Mouse (Mus musculus): ENCODE results near the gene Pde4b. TPM values are rescaled to one million over a fixed set of nuclear protein-coding genes. Genes with fewer than 3 reads are reported as not detected.

The Pde4b gene
- polyA plus RNA-seq, 1 experiment from 2014 or later = 9.6 TPM

DNA sequence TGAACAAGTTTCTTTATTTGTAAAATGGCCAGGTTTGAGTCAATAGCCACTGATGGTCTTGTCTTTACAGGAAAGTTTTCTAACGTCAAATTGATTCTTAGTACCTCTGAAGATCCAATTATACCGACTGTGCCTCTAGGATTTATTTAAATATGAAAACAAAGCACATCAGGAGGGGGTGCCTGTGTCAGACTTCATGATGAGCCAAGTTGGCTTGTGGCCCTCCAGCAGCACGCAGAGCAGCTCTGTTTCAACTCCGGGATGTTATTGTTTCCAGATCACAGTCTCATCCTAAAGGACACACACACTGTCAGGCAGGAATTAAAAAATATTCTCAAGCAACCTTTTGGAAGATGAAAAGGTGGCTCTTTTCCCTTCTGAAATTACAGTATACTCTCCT lies 326.5 kb downstream of the Pde4b start:
- H3K9me3 ChIP-seq = no peaks in the 10 kb centered on the region
- no peak overlapping the region for H3K27ac ChIP-seq
- WGBS = 31% methylated on average over 4 of the region's 4 CpGs
- H3K27me3 ChIP-seq = no peaks in the 10 kb centered on the region
- ATAC-seq (ENCODE audit: insufficient number of reproducible peaks, insufficient read depth, low FRiP score, low TSS enrichment, low read depth) = no peak
- H3K4me1 ChIP-seq = no peaks in the 10 kb centered on the region; the same call in 1 of the 2 replicates
- no peak overlapping the region for H3K4me3 ChIP-seq
- H3K9ac ChIP-seq = no peak overlapping the region
- no peaks in the 10 kb centered on the region for H3K36me3 ChIP-seq
- no peak overlapping the region for H3K4me2 ChIP-seq

GRCm38 (mm10) chr4:102414610-102415009 lies 327.3 kb downstream of the Pde4b start:
- no peak for ATAC-seq (ENCODE audit: insufficient number of reproducible peaks, insufficient read depth, low FRiP score, low TSS enrichment, low read depth)
- 82% methylated on average over 4 of the region's 4 CpGs for WGBS

DNA sequence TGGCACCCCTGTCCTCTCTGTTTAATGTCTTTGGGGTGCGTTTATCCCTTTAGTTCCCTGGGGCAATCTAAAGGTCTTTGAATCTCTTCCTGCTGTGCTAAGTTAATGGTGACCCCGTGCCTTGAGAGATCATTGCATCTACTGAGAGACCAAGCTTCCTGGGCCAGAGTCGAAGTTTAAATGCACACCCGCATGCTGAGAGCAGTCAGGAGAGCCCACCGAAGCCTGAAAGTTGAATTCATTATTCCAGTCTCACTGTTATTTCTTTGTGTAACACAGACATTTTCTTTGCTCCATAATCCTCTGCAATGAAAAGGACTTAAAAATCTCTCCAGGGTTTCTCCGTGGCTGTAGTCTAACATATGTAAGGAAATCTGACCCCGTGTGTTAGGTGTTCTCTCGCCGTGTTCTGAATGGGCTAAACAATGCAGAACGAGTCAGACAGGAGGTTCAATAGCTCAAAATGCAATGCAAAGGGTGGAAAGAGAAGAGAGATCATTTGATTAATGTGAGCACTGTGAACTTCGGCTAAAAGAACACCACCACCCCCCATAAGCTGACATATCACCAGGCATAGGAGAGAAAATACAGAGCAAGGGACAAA lies 333.6 kb downstream of the Pde4b start:
- no peaks in the 10 kb centered on the region for H3K9me3 ChIP-seq
- peak overlapping the region; percentile 45 for H3K27ac ChIP-seq
- H3K27me3 ChIP-seq = no peaks in the 10 kb centered on the region
- H3K9ac ChIP-seq = no peak overlapping the region
- no peak for ATAC-seq (ENCODE audit: insufficient number of reproducible peaks, insufficient read depth, low FRiP score, low TSS enrichment, low read depth)
- H3K4me3 ChIP-seq = peak overlapping the region; percentile 19; the same call in 1 of the 2 replicates
- peaks cover 15% of the 10 kb centered on the region; the same call in 1 of the 2 replicates for H3K4me1 ChIP-seq
- H3K36me3 ChIP-seq = no peaks in the 10 kb centered on the region
- WGBS = 27% methylated on average over 11 of the region's 11 CpGs
- peak overlapping the region; percentile 47 for H3K4me2 ChIP-seq

More at GRCm38 (mm10) chr4:102414610-102415009, 327.3 kb downstream of the Pde4b start:
- H3K4me2 ChIP-seq = no peak overlapping the region
- no peaks in the 10 kb centered on the region for H3K36me3 ChIP-seq
- no peaks in the 10 kb centered on the region for H3K27me3 ChIP-seq
- no peaks in the 10 kb centered on the region; the same call in 1 of the 2 replicates for H3K4me1 ChIP-seq
- H3K27ac ChIP-seq = no peak overlapping the region
- no peaks in the 10 kb centered on the region for H3K9me3 ChIP-seq
- H3K4me3 ChIP-seq = no peak overlapping the region
- no peak overlapping the region for H3K9ac ChIP-seq

- H3K4me1 ChIP-seq = peaks cover 15% of the 10 kb centered on the region; the same call in 1 of the 2 replicates
- no peak for ATAC-seq (ENCODE audit: insufficient number of reproducible peaks, insufficient read depth, low FRiP score, low TSS enrichment, low read depth)
- H3K27me3 ChIP-seq = no peaks in the 10 kb centered on the region
- WGBS = 58% methylated on average over 18 of the region's 18 CpGs
- H3K27ac ChIP-seq = peak overlapping the region; percentile 45
- H3K36me3 ChIP-seq = no peaks in the 10 kb centered on the region
- H3K9me3 ChIP-seq = no peaks in the 10 kb centered on the region
- H3K4me2 ChIP-seq = peak overlapping the region; percentile 47
- H3K4me3 ChIP-seq = peak overlapping the region; percentile 19; the same call in 1 of the 2 replicates
- H3K9ac ChIP-seq = no peak overlapping the region
Measured at GRCm38 (mm10) chr4:102421398-102421859, 334.1 kb downstream of the Pde4b start.

GRCm38 (mm10) chr4:102424104-102424503 lies 336.8 kb downstream of the Pde4b start:
- H3K4me3 ChIP-seq = no peak overlapping the region
- no peak overlapping the region for H3K4me2 ChIP-seq
- no peaks in the 10 kb centered on the region for H3K36me3 ChIP-seq
- no peaks in the 10 kb centered on the region for H3K9me3 ChIP-seq
- H3K27ac ChIP-seq = no peak overlapping the region
- peaks cover 15% of the 10 kb centered on the region; the same call in 1 of the 2 replicates for H3K4me1 ChIP-seq
- no peak for ATAC-seq (ENCODE audit: insufficient number of reproducible peaks, insufficient read depth, low FRiP score, low TSS enrichment, low read depth)
- 91% methylated on average over 3 of the region's 3 CpGs for WGBS
- no peaks in the 10 kb centered on the region for H3K27me3 ChIP-seq
- no peak overlapping the region for H3K9ac ChIP-seq

DNA sequence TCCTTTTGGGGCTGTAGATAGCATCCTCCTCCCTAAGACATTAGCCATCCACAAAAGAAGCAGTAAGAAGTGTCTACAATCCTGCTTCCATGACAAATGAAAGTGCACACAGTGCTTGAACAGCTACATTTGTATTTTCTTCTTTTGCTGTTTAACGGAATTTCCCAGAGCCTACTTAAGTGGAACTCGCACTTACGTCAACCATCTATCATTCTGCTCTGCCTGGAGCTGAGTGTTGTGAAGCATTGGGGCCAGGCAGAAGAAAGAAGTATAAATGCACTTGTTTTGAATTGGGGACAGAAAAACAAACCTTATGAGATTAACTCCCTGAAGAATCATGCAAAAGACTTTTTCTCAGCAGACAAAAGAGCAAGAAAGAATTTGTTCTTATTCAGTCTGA lies 338.1 kb downstream of the Pde4b start:
- no peaks in the 10 kb centered on the region for H3K27me3 ChIP-seq
- no peak overlapping the region for H3K27ac ChIP-seq
- peaks cover 23% of the 10 kb centered on the region for H3K4me1 ChIP-seq
- no peak for ATAC-seq (ENCODE audit: insufficient number of reproducible peaks, insufficient read depth, low FRiP score, low TSS enrichment, low read depth)
- H3K9ac ChIP-seq = no peak overlapping the region
- WGBS = 83% methylated on average over 3 of the region's 3 CpGs
- no peaks in the 10 kb centered on the region for H3K9me3 ChIP-seq
- H3K4me3 ChIP-seq = no peak overlapping the region
- no peaks in the 10 kb centered on the region for H3K36me3 ChIP-seq
- no peak overlapping the region for H3K4me2 ChIP-seq

DNA sequence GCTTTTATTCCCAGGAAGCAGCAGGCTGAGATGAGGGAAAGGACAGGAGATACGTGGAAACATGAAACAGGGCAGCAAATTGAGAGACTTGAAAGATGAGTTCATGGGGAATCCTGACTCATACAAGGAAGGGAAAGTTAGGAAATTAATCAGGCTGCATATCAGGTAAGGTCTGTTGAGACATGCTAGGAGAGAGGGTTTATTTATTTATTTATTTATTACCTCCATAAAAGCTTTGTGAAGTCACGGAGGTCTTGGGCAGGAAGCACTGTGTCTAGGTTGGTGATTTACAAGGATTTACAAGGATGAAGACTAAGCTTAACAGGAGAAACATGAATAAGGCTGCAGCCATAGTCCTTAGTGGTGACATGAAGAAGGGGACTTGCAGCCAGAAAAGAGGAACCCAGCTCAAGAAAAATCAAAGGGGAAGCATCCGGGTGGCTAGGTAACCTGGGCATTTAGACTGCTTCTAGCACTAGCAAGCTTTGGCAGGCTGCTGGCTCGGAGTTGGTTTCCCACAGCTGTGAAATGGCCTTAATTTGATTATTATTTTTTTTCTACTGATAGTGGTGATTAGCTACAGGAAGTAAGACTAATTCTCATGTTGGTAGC lies 342.5 kb downstream of the Pde4b start:
- H3K9me3 ChIP-seq = no peaks in the 10 kb centered on the region
- no peak overlapping the region for H3K9ac ChIP-seq
- no peak overlapping the region for H3K4me3 ChIP-seq
- no peak overlapping the region for H3K27ac ChIP-seq
- no peak for ATAC-seq (ENCODE audit: insufficient number of reproducible peaks, insufficient read depth, low FRiP score, low TSS enrichment, low read depth)
- WGBS = 43% methylated on average over 4 of the region's 4 CpGs
- peaks cover 20% of the 10 kb centered on the region for H3K4me1 ChIP-seq
- H3K36me3 ChIP-seq = no peaks in the 10 kb centered on the region
- H3K27me3 ChIP-seq = no peaks in the 10 kb centered on the region
- no peak overlapping the region for H3K4me2 ChIP-seq

DNA sequence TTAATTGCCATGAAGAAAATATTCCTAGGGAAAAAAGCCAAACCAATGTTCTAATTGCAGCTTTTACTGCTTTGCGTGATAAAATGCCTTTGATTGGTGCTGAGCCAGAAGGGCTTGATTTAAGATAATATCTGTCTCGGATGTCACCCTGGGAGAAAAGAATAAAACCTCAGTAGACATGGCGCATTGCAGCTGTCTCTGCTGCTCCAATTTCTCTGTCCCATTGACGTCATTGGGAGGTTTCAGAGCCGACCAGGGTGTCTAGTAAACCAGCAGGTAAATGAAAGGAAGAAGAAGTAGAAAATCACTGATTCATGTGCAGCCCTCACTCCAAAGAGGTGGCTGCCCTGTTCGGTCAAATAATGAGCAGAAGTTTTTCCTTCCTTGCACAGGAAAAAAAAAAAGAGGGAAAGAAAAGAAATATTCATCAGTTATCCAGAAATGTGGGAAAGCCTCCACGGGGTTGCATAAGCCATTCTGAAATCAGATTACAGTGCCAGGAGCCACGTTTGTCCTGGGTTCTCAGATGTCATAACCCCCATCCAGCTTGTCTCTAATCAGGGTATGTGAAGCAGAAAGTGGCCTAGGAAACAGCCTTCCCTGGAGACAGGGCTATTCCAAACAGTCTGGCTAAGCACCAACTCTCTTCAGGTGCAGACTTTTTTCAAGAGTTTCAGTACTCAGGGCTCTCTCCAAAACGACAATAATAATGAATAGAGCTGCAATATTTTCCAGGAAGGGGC lies 344.9 kb downstream of the Pde4b start:
- H3K4me2 ChIP-seq = peak overlapping the region; percentile 30
- ATAC-seq (ENCODE audit: insufficient number of reproducible peaks, insufficient read depth, low FRiP score, low TSS enrichment, low read depth) = no peak
- H3K4me3 ChIP-seq = no peak overlapping the region
- H3K27me3 ChIP-seq = no peaks in the 10 kb centered on the region
- H3K27ac ChIP-seq = peak overlapping the region; percentile 28
- H3K36me3 ChIP-seq = no peaks in the 10 kb centered on the region
- WGBS = 11% methylated on average over 9 of the region's 9 CpGs
- H3K4me1 ChIP-seq = peaks cover 20% of the 10 kb centered on the region
- H3K9ac ChIP-seq = no peak overlapping the region
- H3K9me3 ChIP-seq = no peaks in the 10 kb centered on the region

- H3K4me2 ChIP-seq = peak overlapping the region; percentile 24
- H3K9ac ChIP-seq = no peak overlapping the region
- H3K36me3 ChIP-seq = no peaks in the 10 kb centered on the region
- 21% methylated on average over 5 of the region's 5 CpGs for WGBS
- ATAC-seq (ENCODE audit: insufficient number of reproducible peaks, insufficient read depth, low FRiP score, low TSS enrichment, low read depth) = no peak
- H3K9me3 ChIP-seq = no peaks in the 10 kb centered on the region
- peak overlapping the region; percentile 82 for H3K27ac ChIP-seq
- H3K4me3 ChIP-seq = no peak overlapping the region
- no peaks in the 10 kb centered on the region for H3K27me3 ChIP-seq
- peaks cover 11% of the 10 kb centered on the region for H3K4me1 ChIP-seq
Measured at GRCm38 (mm10) chr4:102439401-102440118, 352.2 kb downstream of the Pde4b start.

DNA sequence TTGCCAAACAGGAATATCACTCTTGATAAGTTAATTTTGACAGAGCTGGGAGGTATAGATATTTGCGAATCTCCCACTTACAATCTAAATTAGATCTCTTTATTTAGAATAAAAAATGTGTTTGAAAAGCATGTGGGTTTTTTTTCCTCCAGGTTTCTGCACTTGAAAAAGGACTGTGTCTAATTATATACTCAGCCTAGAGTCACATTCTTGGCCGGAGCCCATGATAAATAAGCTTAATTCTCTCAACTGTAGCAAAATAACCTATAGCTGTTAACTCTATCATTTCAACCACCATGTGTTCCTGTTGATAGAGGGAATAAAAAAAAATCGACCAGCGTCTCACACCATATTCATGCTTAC lies 352.8 kb downstream of the Pde4b start:
- H3K27ac ChIP-seq = 0 out of 2 replicates have a peak overlapping the region, but pooled peaks have one; percentile 22
- H3K4me3 ChIP-seq = no peak overlapping the region
- H3K9ac ChIP-seq = no peak overlapping the region
- H3K9me3 ChIP-seq = no peaks in the 10 kb centered on the region
- H3K36me3 ChIP-seq = no peaks in the 10 kb centered on the region
- H3K27me3 ChIP-seq = no peaks in the 10 kb centered on the region
- 27% methylated on average over 4 of the region's 4 CpGs for WGBS
- peaks cover 11% of the 10 kb centered on the region for H3K4me1 ChIP-seq
- H3K4me2 ChIP-seq = 0 out of 2 replicates have a peak overlapping the region, but pooled peaks have one; percentile 3
- no peak for ATAC-seq (ENCODE audit: insufficient number of reproducible peaks, insufficient read depth, low FRiP score, low TSS enrichment, low read depth)

GRCm38 (mm10) chr4:102443533-102443932 lies 356.2 kb downstream of the Pde4b start:
- Histone ChIP-seq H3K27ac (no peak overlapping the region), H3K9ac (no peak overlapping the region), H3K4me3 (no peak overlapping the region), H3K4me1 (peaks cover 11% of the 10 kb centered on the region), H3K4me2 (no peak overlapping the region), H3K9me3 (no peaks in the 10 kb centered on the region), H3K36me3 (no peaks in the 10 kb centered on the region), H3K27me3 (no peaks in the 10 kb centered on the region)
- no peak for ATAC-seq (ENCODE audit: insufficient number of reproducible peaks, insufficient read depth, low FRiP score, low TSS enrichment, low read depth)
- WGBS = 72% methylated on average over 5 of the region's 5 CpGs

Measured in embryonic facial prominence, embryonic 13.5 days (tissue).